22 mouse cellular contexts compared by ENCODE assay signal in the genomic region with DNA sequence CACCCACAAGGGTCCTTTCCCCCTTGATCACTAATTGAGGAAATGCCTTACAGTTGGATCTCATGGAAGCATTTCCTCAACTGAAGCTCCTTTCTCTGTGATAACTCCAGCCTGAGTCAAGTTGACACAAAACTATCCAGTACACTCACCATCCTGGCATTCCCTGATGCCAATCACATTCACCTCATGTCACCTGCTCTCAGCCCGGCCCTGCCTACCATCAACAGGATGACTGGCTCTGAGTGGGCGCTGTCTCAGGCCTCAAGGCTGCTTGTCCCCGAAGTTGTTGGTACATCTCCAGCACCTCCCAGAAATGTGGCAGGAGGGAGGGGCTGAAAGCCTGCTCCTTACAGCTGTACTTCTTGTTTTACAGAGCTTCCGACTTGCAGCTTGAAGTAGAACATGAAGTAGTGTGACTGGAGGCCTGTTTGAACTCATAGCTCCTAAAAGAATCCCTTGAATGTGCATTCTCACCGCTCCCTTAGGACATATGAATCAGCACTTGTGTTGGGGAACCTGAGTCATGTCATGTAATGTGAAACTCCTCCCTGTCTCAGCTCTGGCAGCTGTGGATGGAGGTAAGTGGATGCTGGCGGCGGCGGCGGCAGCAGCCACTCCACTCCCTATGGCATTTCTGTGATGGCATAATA. TPM values are rescaled to one million over a fixed set of nuclear protein-coding genes. Genes with fewer than 3 reads are reported as not detected.
DNase-seq lines count a peak whose midpoint lies in the region; ATAC-seq lines count a peak whose summit lies in the region.
"Had no signal": no experiment of that assay in that cellular context is flagged by ENCODE, and none has a peak within 500 bp of the region (broad histone marks: within the 10 kb centered on the region; RNA-seq: fewer than 3 reads in every experiment).

No protein-coding gene starts in this region.

- H3K36me3 ChIP-seq in heart, embryonic 12.5 days, result peaks cover 60% of the 10 kb centered on the region
- H3K36me3 ChIP-seq in liver, embryonic 13.5 days, result peaks cover 35% of the 10 kb centered on the region

- H3K4me3 ChIP-seq in heart, embryonic 12.5 days, result no peak overlapping the region
- no peak overlapping the region; the same call in 1 of the 2 replicates for H3K4me3 ChIP-seq in liver, embryonic 13.5 days (replicated peaks)
- H3K4me3 ChIP-seq: embryonic facial prominence, embryonic 15.5 days; forebrain, embryonic 15.5 days; heart, embryonic 15.5 days; hindbrain, embryonic 12.5 days; layer of hippocampus, adult 2 months; left cerebral cortex, adult 2 months; limb, embryonic 12.5 days had no signal

- no peak for DNase-seq in heart, postnatal 14 days
- peak; percentile 91 for DNase-seq in 3T3-L1 (ENCODE audit: low read depth, low spot score)
- peak; percentile 65 for DNase-seq in c-Kit-negative CD71-positive TER-119-positive erythroid progenitor cells, embryonic 14.5 days (ENCODE audit: low read depth, low spot score)
- DNase-seq in liver, embryonic 13.5 days, result peak; percentile 19
- no peak for DNase-seq in left cerebral cortex, postnatal 14 days (ENCODE audit: low spot score in 2 of 2)
- DNase-seq in cerebellum, adult 11-12 months, result no peak
- DNase-seq in cerebellum, adult 8-10 months, result no peak
- DNase-seq: adrenal gland, postnatal 36 days; cerebellum, adult 11 months; right cerebral cortex, adult 18-20 months had no signal

- no peaks in the 10 kb centered on the region for H3K4me1 ChIP-seq in heart, embryonic 12.5 days (replicated peaks)
- H3K4me1 ChIP-seq in liver, embryonic 13.5 days (replicated peaks), result peaks cover 48% of the 10 kb centered on the region
- H3K4me1 ChIP-seq: embryonic facial prominence, embryonic 15.5 days; forebrain, embryonic 15.5 days; heart, embryonic 15.5 days; hindbrain, embryonic 12.5 days; limb, embryonic 12.5 days had no signal

- 83% methylated on average over 9 of the region's 9 CpGs for WGBS in heart, embryonic 12.5 days
- WGBS in liver, embryonic 13.5 days (ENCODE audit: insufficient replicate concordance), result 79% methylated on average over 9 of the region's 9 CpGs

- no peak overlapping the region for H3K9ac ChIP-seq in heart, embryonic 12.5 days
- H3K9ac ChIP-seq in liver, embryonic 13.5 days, result no peak overlapping the region
- H3K9ac ChIP-seq: embryonic facial prominence, embryonic 15.5 days; forebrain, embryonic 15.5 days; heart, embryonic 15.5 days; hindbrain, embryonic 12.5 days; limb, embryonic 12.5 days had no signal

- peak; percentile 59 for ATAC-seq in heart, embryonic 12.5 days (ENCODE audit: insufficient number of reproducible peaks, low FRiP score)
- ATAC-seq in liver, embryonic 13.5 days (ENCODE audit: low read depth), result peak; percentile 42
- ATAC-seq: CD4-positive, CD25-positive, alpha-beta regulatory T cell, adult 4 months; forebrain, embryonic 15.5 days had no signal

- no peak overlapping the region for H3K27ac ChIP-seq in heart, embryonic 12.5 days (ENCODE audit: poor library complexity, severe bottlenecking)
- H3K27ac ChIP-seq in liver, embryonic 13.5 days, result peak overlapping the region; percentile 89
- H3K27ac ChIP-seq: embryonic facial prominence, embryonic 15.5 days; forebrain, embryonic 15.5 days; heart, embryonic 15.5 days; hindbrain, embryonic 12.5 days; kidney, postnatal 0 days; layer of hippocampus, adult 2 months; left cerebral cortex, adult 2 months; limb, embryonic 12.5 days had no signal

- no peak overlapping the region for H3K4me2 ChIP-seq in heart, embryonic 12.5 days
- peak overlapping the region; percentile 21; the same call in 1 of the 2 replicates for H3K4me2 ChIP-seq in liver, embryonic 13.5 days
- H3K4me2 ChIP-seq: embryonic facial prominence, embryonic 15.5 days; forebrain, embryonic 15.5 days; heart, embryonic 15.5 days; hindbrain, embryonic 12.5 days; limb, embryonic 12.5 days; midbrain, embryonic 11.5 days had no signal

- H3K9me3 ChIP-seq in heart, embryonic 12.5 days (replicated peaks), result no peaks in the 10 kb centered on the region
- H3K9me3 ChIP-seq in liver, embryonic 13.5 days (replicated peaks), result no peaks in the 10 kb centered on the region
- H3K9me3 ChIP-seq: embryonic facial prominence, embryonic 15.5 days; forebrain, embryonic 15.5 days; heart, embryonic 15.5 days; hindbrain, embryonic 12.5 days; limb, embryonic 12.5 days had no signal

- no peaks in the 10 kb centered on the region for H3K27me3 ChIP-seq in heart, embryonic 12.5 days (replicated peaks)
- no peaks in the 10 kb centered on the region for H3K27me3 ChIP-seq in liver, embryonic 13.5 days
- H3K27me3 ChIP-seq: embryonic facial prominence, embryonic 15.5 days; forebrain, embryonic 15.5 days; heart, embryonic 15.5 days; hindbrain, embryonic 12.5 days; limb, embryonic 12.5 days had no signal

- intact Hi-C loops in heart, postnatal 14 days (cut with DNase I), result no loop called here
- intact Hi-C loops in left cerebral cortex, postnatal 14 days (cut with DNase I), result no loop called here

RNA-seq across cellular contexts. Expression of a gene that starts 26.1 kb away (rescaled TPM):
- polyA plus RNA-seq in heart, embryonic 12.5 days (2016; fragmentation: Nextera tagmentation; extraction: Ambion mirVana), result 0.78 and 0.98 TPM in 2 replicates
- total RNA-seq in heart, postnatal 14 days (2021), result under 1 TPM; 0.14 to 0.15 TPM
- polyA plus RNA-seq in liver, embryonic 13.5 days (2015; fragmentation: Nextera tagmentation; extraction: Ambion mirVana), result 0.99 and 1.1 TPM in 2 replicates
- total RNA-seq in left cerebral cortex, postnatal 14 days (2021), result under 1 TPM; 0.37 to 0.38 TPM
- total RNA-seq: gastrocnemius, adult 18-20 months had no signal

RNA-seq across cellular contexts. Expression of a gene that starts 28.8 kb away (rescaled TPM):
- 29.4 and 32.2 TPM in 2 replicates for polyA plus RNA-seq in heart, embryonic 12.5 days (2016; fragmentation: Nextera tagmentation; extraction: Ambion mirVana)
- 10 to 100 TPM; 25.4 to 28.1 TPM for total RNA-seq in heart, postnatal 14 days (2021)
- 30.0 and 30.8 TPM in 2 replicates for polyA plus RNA-seq in liver, embryonic 13.5 days (2015; fragmentation: Nextera tagmentation; extraction: Ambion mirVana)
- 10 to 100 TPM; 25.0 to 28.2 TPM for total RNA-seq in left cerebral cortex, postnatal 14 days (2021)

RNA-seq across cellular contexts. Expression of a gene that starts 38.9 kb away (rescaled TPM):
- 90.9 and 93.3 TPM in 2 replicates for polyA plus RNA-seq in heart, embryonic 12.5 days (2016; fragmentation: Nextera tagmentation; extraction: Ambion mirVana)
- 10 to 100 TPM; 31.6 to 33.3 TPM for total RNA-seq in heart, postnatal 14 days (2021)
- 60.8 and 68.9 TPM in 2 replicates for polyA plus RNA-seq in liver, embryonic 13.5 days (2015; fragmentation: Nextera tagmentation; extraction: Ambion mirVana)
- 10 to 100 TPM; 33.0 to 37.1 TPM for total RNA-seq in left cerebral cortex, postnatal 14 days (2021)

RNA-seq across cellular contexts. Expression of a gene that starts 39.2 kb away (rescaled TPM):
- polyA plus RNA-seq in heart, embryonic 12.5 days (2016; fragmentation: Nextera tagmentation; extraction: Ambion mirVana), result 0.78 and 1.1 TPM in 2 replicates
- total RNA-seq in heart, postnatal 14 days (2021), result 1 to 10 TPM in 1 of 2 experiments, under 1 TPM in 1; 0.72 to 1.1 TPM
- polyA plus RNA-seq in liver, embryonic 13.5 days (2015; fragmentation: Nextera tagmentation; extraction: Ambion mirVana), result 0.70 and 1.1 TPM in 2 replicates
- total RNA-seq in left cerebral cortex, postnatal 14 days (2021), result 1 to 10 TPM; 2.3 to 3.1 TPM

RNA-seq across cellular contexts. Expression of a gene that starts 39.5 kb away (rescaled TPM):
- 2.6 and 2.7 TPM in 2 replicates for polyA plus RNA-seq in heart, embryonic 12.5 days (2016; fragmentation: Nextera tagmentation; extraction: Ambion mirVana)
- 10 to 100 TPM; 52.4 to 57.4 TPM for total RNA-seq in heart, postnatal 14 days (2021)
- polyA plus RNA-seq in liver, embryonic 13.5 days (2015; fragmentation: Nextera tagmentation; extraction: Ambion mirVana), result 5.3 and 5.4 TPM in 2 replicates
- 10 to 100 TPM; 24.4 to 25.1 TPM for total RNA-seq in left cerebral cortex, postnatal 14 days (2021)

Comparison
In these comparisons a context has a peak if more than half of its experiments do, and no peak if none do; other contexts are left out.
1. DNase-seq: peak in 3T3-L1 (single experiment), c-Kit-negative CD71-positive TER-119-positive erythroid progenitor cells, embryonic 14.5 days (single experiment) and liver, embryonic 13.5 days (single experiment); none in heart, postnatal 14 days (0 of 2), left cerebral cortex, postnatal 14 days (0 of 2), cerebellum, adult 11-12 months (single experiment) and cerebellum, adult 8-10 months (single experiment).